Mouse (Mus musculus): ENCODE measurements around the gene Mfrp.
"Not testable (repeated sequence)": the region's sequence is repeated elsewhere in the genome, so short reads cannot be mapped to it uniquely, and the experiment has no call there.

DNA sequence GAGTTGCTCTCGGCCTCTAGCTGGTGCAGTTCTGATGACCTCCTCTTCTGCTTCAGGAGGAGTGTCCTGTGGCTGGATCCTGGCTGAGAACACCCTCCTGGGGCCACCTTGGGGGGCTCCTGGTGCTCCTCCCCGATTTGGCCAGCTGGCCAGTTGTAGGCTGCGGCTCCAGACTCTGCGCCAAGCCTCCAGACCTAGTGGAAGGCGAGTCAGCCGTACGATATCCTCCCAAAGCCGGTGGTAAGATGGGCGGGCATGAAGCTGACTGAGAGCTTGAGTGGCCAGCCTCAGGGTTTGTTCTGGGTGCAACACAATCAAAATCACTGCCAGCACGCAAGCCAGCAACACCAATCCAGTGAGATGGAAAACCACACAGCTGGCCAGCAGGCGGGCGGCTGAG lies 10.4 kb downstream of the Mfrp start:
- not testable (repeated sequence) for TF ChIP-seq CTCF (IDR thresholded peaks at IDR 0.05; ENCODE audit: borderline replicate concordance, insufficient read depth, low read length); POLR2A (IDR thresholded peaks at IDR 0.05; ENCODE audit: low read depth, low read length)

All from embryonic fibroblast, embryonic 13.5 days (primary cell).